Mouse (Mus musculus) heart, postnatal 36 days (tissue): ENCODE measurements around the gene Ccdc30. TPM values are rescaled to one million over a fixed set of nuclear protein-coding genes. Genes with fewer than 3 reads are reported as not detected.
"Not testable (repeated sequence)": the region's sequence is repeated elsewhere in the genome, so short reads cannot be mapped to it uniquely, and the experiment has no call there.

Source experiments
- DNase-seq, 2 experiments: peaks; one replicate each; pipeline ENCODE4 v3.0.0; 2021 to 2022
- intact Hi-C: fragments of 180-260 bp; cut with DNase I; formaldehyde crosslinking; loops from one replicate; pipeline ENCODE4 v1.15.1; 2025
- total RNA-seq, 2 experiments: library from RNA; stranded (reverse); gene quantifications; 2 replicates each; pipeline ENCODE4 v1.2.3; 2021

Gene Ccdc30
- total RNA-seq, 2 experiments from 2014 or later = 0.36 TPM; not detected in 1

GRCm38 (mm10) chr4:119320896-119321550 lies 94.3 kb downstream of the Ccdc30 start:
- intact Hi-C loops = loop anchor here (1.0 to 5.0 kb wide), 3 partner anchors 26 to 102 kb away; partner anchors contain the start of genes Ppcs and Zmynd12
- DNase-seq = peak; percentile 4 to 7

DNA sequence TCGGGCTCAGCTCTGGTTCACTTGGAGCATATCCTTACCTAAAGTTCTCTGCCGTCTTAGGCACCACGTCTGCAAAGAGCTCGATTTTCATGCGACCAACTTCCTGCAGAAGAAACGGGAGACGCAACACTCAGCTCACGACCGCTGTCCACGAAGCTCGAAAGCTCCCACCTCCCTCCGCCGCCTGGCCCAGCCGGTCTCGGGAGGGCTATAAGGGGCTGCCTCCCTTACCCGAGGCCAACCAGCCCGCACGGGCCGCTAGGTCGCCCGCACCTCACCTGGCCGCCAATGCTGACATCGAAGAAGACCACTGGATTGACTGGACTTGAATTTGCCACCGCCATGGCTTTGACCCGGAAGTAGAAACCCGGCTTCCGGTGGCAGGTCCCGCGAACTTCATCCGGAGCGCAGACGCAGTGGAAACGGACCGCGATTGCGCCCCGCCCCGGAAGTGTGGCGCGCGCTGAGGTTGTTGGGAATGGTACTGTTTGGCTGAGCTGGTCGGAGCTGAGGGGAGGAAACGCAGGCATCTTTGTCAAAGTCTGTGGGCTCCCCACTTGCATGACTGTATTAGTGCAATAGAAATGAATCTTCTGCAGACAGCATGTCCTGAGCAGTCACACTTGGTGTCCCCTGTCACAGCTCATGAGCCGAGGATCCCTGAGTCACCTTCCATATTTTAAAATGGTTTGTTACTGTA lies 95.0 kb downstream of the Ccdc30 start, which contains the start of gene Ppih:
Gene Ppih (minus strand): TSS at position 416 of the 700 bp plus-strand sequence.
- DNase-seq = peak; percentile 96
- intact Hi-C loops = loop anchor here (1.0 to 5.0 kb wide), 3 partner anchors 25 to 103 kb away; partner anchors contain the start of genes Ppcs and Zmynd12

GRCm38 (mm10) chr4:119313756-119314155 lies 101.6 kb downstream of the Ccdc30 start:
- DNase-seq = no peak
- intact Hi-C loops = no loop called here

DNA sequence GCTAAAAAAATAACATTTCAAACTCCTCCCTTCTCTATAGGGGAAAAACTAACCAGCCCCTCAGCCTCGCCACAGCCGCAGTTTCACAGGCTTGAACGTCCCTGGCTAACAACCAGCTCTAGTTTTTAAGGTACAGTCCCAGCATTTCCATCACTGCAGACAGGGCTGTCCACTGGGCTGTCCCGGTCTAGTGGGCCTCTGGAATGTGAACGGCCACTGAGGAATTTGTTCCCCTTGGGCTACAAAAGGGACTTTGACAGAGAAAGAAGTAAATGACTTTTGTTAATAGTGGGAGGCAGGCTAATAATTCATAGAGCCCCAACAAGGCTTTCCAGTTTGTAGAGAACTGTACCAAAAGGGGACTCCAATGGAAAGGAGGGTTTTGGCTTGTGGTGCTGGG lies 109.9 kb downstream of the Ccdc30 start:
- intact Hi-C loops = no loop called here

DNA sequence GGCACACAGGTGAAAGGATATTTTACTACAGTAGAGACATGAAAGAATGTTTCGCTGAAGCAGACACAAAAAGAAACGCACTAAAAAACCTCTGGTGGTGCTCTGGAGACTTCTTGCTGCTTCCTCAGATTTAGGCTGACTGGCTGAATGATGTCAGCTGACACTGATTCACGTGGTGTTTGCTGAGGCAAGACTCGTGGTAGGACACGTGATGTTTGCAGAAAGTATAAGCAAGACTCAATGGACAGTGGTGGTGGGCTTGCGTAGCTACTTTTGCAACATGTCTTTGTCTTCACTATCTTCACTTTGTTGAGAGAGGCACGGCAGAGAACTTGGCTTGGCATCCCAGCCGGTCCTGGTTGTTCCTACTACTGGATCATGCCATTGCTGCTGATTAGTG lies 112.0 kb downstream of the Ccdc30 start:
- DNase-seq = no peak
- intact Hi-C loops = no loop called here

More for the DNA sequence above, 109.9 kb downstream of the Ccdc30 start:
- DNase-seq = no peak

DNA sequence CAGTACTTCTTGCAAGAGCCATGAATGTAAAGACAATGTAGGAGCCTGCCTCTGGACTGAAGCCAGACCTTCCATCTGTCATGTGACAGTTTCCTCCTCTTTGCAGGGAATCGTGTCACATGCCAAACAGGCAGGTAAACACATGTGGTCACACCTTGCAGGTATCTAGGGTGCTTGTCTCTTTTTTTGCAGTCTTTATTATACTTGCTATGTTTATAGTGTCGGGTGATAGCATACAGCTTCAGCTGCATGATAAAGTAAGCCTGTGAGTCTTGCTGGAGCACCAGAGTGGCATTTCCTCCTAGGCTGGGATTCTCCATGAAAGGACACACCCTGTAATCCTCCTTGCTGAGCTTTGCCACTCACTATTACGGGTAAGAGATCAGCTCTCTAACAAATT lies 113.5 kb downstream of the Ccdc30 start:
- no peak for DNase-seq
- intact Hi-C loops = no loop called here

- DNase-seq = no peak
- intact Hi-C loops = no loop called here
These were observed 114.6 kb downstream of the Ccdc30 start for GRCm38 (mm10) chr4:119300761-119301160.

GRCm38 (mm10) chr4:119297361-119297760 lies 118.0 kb downstream of the Ccdc30 start:
- no peak for DNase-seq
- intact Hi-C loops = no loop called here

- DNase-seq = no peak
- intact Hi-C loops = loop anchor here (1.0 to 2.0 kb wide), 2 partner anchors 25 to 48 kb away; partner anchors contain the start of gene Ppih
These were observed 120.2 kb downstream of the Ccdc30 start for GRCm38 (mm10) chr4:119295134-119295453.

- DNase-seq = peak; percentile 100
- intact Hi-C loops = loop anchor here (1.0 to 5.0 kb wide), 3 partner anchors 26 to 128 kb away; partner anchors contain the start of genes Ppcs, Ppih and Zmynd12
These were observed 120.7 kb downstream of the Ccdc30 start, which contains the start of gene Ybx1 for GRCm38 (mm10) chr4:119294415-119295133. Gene Ybx1 (minus strand): TSS chr4:119294604.

DNA sequence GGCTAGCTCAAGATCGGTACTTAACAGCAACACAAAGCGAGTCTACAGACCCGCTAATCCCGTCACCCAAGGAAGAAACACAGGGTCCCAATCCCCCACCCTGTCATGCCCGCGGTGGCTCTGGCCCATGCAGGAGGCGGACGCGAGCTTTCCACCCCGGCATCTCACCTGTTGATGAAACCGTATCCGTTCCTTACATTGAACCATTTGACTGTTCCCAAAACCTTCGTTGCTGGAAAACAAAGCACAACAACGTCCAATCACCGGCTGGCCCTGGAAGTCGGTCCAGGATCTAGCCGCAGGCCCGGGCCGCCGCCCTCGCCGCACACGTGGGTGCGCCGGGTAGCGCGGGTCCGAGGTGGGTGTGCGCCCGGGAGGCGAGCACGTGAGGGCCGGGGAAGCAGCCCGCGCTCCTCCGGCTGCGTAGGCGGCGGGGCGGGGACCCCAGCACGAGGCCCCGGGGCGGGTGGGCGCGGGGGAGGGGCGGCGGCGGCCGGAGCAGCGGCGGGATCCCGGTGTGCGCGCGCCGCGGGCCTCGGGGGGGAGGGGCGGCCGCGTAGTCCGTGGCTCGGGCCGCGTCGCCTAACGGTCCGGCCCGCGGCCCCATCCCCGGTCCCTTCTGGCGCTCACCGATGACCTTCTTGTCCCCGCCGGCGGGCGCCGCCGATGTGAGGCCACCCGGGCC lies 121.6 kb downstream of the Ccdc30 start:
- intact Hi-C loops = loop anchor here (2.0 to 5.0 kb wide), 3 partner anchors 17 to 129 kb away; partner anchors contain the start of genes Ppcs and Zmynd12
- DNase-seq = peak; percentile 23 to 34

DNA sequence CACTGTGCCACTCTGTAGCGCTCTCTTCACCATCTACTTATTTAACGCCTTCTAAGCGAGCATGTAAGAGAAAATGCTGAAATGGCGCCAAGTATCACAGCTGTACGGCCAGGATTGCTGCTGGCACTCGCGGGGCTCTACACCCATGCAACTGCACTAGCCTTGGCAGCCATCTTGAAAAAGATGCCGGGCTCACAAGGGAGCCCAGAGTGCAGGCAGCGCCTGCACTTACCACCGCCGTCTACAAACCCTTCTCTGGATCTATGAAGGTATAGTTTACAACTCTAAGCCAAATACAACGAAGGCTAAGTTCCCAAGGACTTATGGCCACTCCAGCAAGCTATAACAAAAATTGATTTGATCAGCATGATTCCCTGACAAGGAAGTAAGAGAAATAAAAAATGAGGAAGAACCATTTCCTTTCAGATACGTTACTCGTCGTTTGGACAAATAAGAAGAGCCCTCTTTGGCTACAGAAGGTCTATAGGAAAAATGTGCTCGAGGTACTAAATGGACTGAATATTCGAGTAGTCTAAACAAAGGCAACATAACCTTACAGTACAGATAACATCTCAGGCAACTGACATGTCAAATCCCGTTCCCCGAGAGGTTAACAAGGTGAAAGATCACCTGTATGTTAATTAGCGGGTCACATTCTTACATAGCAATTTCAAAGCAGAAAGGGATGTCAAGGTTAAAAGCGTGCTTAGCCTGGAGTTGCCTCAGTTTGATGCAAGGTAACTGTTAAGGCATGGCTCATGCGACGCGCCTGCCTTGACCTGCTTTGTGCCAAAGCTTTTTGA lies 122.3 kb downstream of the Ccdc30 start:
- intact Hi-C loops = loop anchor here (2.0 to 5.0 kb wide), 2 partner anchors 16 to 129 kb away; partner anchors contain the start of genes Ppcs and Zmynd12
- DNase-seq = peak; percentile 52 to 61

DNA sequence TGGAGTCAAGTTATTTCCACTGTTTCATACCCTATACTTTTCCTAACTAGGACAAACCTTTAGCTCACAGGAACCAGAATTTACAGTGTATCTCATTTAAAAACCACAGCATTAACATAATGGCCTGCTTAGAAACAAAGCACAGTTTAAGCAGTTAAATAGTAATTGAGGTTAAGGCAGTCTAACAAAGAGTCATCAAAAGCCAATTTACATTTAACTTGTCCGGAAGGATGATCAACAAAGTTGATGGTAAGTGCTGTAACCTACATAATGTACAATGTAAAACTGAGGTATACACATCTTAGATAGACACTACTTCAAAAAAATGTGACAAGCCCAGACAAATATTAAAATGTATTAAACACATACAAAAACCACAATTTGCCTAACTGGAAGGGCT lies 123.4 kb downstream of the Ccdc30 start:
- intact Hi-C loops = loop anchor here (2.0 to 5.0 kb wide), 2 partner anchors 15 to 130 kb away; partner anchors contain the start of genes Ppcs and Zmynd12

GRCm38 (mm10) chr4:119285336-119285735 lies 130.0 kb downstream of the Ccdc30 start:
- intact Hi-C loops = no loop called here

More for the DNA sequence above, 123.4 kb downstream of the Ccdc30 start:
- DNase-seq = no peak

GRCm38 (mm10) chr4:119284861-119285260 lies 130.5 kb downstream of the Ccdc30 start:
- intact Hi-C loops = no loop called here
- no peak for DNase-seq

More at GRCm38 (mm10) chr4:119285336-119285735, 130.0 kb downstream of the Ccdc30 start:
- no peak for DNase-seq

- intact Hi-C loops = loop anchor here (1.0 kb wide), 1 partner anchor 31 kb away; no protein-coding TSS in a partner anchor
- not testable (repeated sequence) for DNase-seq
These were observed 136.5 kb downstream of the Ccdc30 start for GRCm38 (mm10) chr4:119278784-119279183.

DNA sequence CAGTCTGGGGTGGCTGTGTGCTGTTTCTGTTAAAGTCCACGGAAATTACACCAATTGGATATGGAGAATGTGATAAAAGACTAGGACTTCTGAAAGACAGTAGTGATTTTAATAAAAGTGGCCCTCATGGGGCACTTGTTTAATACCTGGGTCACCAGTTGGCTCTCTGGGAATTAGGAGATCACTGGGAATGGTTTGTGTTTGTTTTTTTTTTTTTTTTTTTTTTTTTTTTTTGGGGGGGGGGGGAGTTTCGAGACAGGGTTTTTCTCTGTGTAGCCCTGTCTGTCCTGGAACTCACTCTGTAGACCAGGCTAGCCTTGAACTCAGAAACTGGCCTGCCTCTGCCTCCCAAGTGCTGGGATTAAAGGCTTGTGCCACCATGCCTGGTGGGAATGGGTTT lies 139.6 kb downstream of the Ccdc30 start:
- intact Hi-C loops = loop anchor here (1.0 to 2.0 kb wide), 2 partner anchors 17 to 28 kb away; no protein-coding TSS in a partner anchor

DNA sequence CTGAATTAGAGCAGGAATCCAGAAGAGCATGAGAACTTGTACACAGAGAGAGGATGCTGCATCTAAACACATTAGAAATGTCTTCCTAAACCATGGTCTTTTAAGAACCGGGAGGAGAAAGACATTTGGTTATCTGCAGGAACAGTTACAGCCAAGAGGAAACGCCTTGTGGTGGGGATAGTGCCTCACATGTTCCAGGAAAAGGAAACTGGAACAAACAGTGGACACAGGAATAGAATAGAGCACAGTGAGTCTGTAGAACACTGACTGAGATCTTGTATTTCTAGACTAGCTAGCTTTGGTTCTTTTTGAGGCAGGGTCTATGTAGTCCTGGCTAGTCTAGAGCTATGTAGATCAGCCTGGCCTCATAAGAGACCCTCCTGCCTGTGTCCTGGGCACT lies 140.1 kb downstream of the Ccdc30 start:
- intact Hi-C loops = loop anchor here (1.0 kb wide), 1 partner anchor 28 kb away; no protein-coding TSS in a partner anchor
- DNase-seq = peak in 1 of 2 experiments; percentile 42

More for the DNA sequence above, 139.6 kb downstream of the Ccdc30 start:
- DNase-seq = no peak

- peak; percentile 33 to 60 for DNase-seq
- intact Hi-C loops = loop anchor here (1.0 kb wide), 2 partner anchors 13 to 27 kb away; no protein-coding TSS in a partner anchor
These were observed 140.7 kb downstream of the Ccdc30 start for GRCm38 (mm10) chr4:119274627-119275026.
